11 mouse cellular contexts compared by ENCODE assay signal in the genomic region with DNA sequence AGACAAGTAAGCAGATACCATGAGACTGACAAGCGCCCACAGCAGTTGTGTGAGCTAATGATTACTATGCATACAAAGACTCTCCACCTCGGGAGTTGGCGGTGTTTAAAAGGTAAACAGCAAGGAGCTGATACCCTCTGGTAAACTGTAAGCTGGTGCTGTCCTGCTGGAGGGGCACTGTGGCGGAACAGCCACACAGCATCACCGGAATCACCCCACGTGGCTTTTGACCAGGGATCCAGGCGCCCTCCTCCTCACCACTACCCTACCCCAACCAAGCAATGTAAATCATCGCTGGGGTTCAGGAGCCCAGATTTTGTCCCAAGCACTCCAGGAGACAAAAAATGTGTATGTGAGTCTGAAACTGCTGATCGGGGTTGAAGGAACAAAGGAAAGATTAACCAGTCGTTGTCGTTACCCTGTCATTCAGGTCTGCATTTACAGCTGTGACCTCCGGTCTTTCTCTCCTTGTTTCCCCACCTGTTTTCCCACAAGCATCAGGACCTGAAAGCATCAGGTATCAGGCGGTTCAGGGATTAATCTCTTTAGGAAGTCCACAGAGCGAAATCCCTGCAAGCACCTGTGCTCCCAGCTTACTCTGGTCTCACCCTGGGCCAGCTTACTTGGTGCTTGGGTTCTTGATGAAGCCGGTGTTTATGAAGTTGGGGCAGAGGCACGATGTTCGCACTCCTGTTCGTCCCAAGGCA. TPM values are rescaled to one million over a fixed set of nuclear protein-coding genes. Genes with fewer than 3 reads are reported as not detected.
DNase-seq lines count a peak whose midpoint lies in the region; ATAC-seq and TF ChIP-seq lines count a peak whose summit lies in the region.
"Had no signal": no experiment of that assay in that cellular context is flagged by ENCODE, and none has a peak within 500 bp of the region (broad histone marks: within the 10 kb centered on the region; RNA-seq: fewer than 3 reads in every experiment).

No protein-coding gene starts in this region.

- peaks cover 5% of the 10 kb centered on the region; the same call in 1 of the 2 replicates for H3K36me3 ChIP-seq in ES-E14 (ENCODE audit: control insufficient read depth, insufficient read depth, low read length, poor library complexity, severe bottlenecking)
- H3K36me3 ChIP-seq in embryonic facial prominence, embryonic 10.5 days (replicated peaks) = no peaks in the 10 kb centered on the region
- H3K36me3 ChIP-seq in hindbrain, embryonic 15.5 days = no peaks in the 10 kb centered on the region
- H3K36me3 ChIP-seq in midbrain, embryonic 15.5 days (replicated peaks) = no peaks in the 10 kb centered on the region
- H3K36me3 ChIP-seq: limb, embryonic 15.5 days had no signal

- DNase-seq in ES-E14 (ENCODE audit: low read depth, low spot score) = no peak
- DNase-seq in embryonic facial prominence, embryonic 10.5 days (ENCODE audit: low spot score) = peak; percentile 32
- DNase-seq in ovary, postnatal 14 days (ENCODE audit: low spot score) = no peak
- DNase-seq in cerebellum, adult 11-12 months = no peak
- no peak for DNase-seq in gastrocnemius, postnatal 25 days
- DNase-seq: kidney, adult 18-20 months; thymus, postnatal 14 days had no signal

- H3K4me1 ChIP-seq in ES-E14 (ENCODE audit: control insufficient read depth in 2 of 2, insufficient read depth in 2 of 2, low read length in 2 of 2, poor library complexity in 1 of 2) = peaks cover 4 to 11% of the 10 kb centered on the region in 2 experiments; a peak in 3 of 4 replicates
- H3K4me1 ChIP-seq in embryonic facial prominence, embryonic 10.5 days = peaks cover 12% of the 10 kb centered on the region
- H3K4me1 ChIP-seq in hindbrain, embryonic 15.5 days (replicated peaks) = 0 out of 2 replicates have a peak, but pooled peaks cover 5% of the 10 kb centered on the region
- H3K4me1 ChIP-seq in midbrain, embryonic 15.5 days = peaks cover 9% of the 10 kb centered on the region
- H3K4me1 ChIP-seq: limb, embryonic 15.5 days had no signal

- peak overlapping the region; percentile 72 for H3K27ac ChIP-seq in ES-E14 (ENCODE audit: insufficient read depth, low read depth, low read length, poor library complexity, severe bottlenecking)
- peak overlapping the region; percentile 7 for H3K27ac ChIP-seq in embryonic facial prominence, embryonic 10.5 days (replicated peaks)
- no peak overlapping the region for H3K27ac ChIP-seq in hindbrain, embryonic 15.5 days (replicated peaks)
- no peak overlapping the region for H3K27ac ChIP-seq in midbrain, embryonic 15.5 days
- H3K27ac ChIP-seq: limb, embryonic 15.5 days had no signal

- H3K4me3 ChIP-seq in ES-E14 (ENCODE audit: insufficient read depth in 1 of 2, low read depth in 1 of 2, low read length in 2 of 2, poor library complexity in 1 of 2, severe bottlenecking in 1 of 2) = peak overlapping the region; percentile 9 to 22
- H3K4me3 ChIP-seq in embryonic facial prominence, embryonic 10.5 days = peak overlapping the region; percentile 37; the same call in 1 of the 2 replicates
- peak overlapping the region; percentile 23 for H3K4me3 ChIP-seq in hindbrain, embryonic 15.5 days
- H3K4me3 ChIP-seq in midbrain, embryonic 15.5 days = peak overlapping the region; percentile 25
- H3K4me3 ChIP-seq: limb, embryonic 15.5 days had no signal

- H3K27me3 ChIP-seq in embryonic facial prominence, embryonic 10.5 days (replicated peaks; ENCODE audit: low read depth, poor library complexity, severe bottlenecking) = peaks cover 4% of the 10 kb centered on the region; the same call in 1 of the 2 replicates
- H3K27me3 ChIP-seq in hindbrain, embryonic 15.5 days = 0 out of 2 replicates have a peak, but pooled peaks cover 3% of the 10 kb centered on the region
- no peaks in the 10 kb centered on the region for H3K27me3 ChIP-seq in midbrain, embryonic 15.5 days (replicated peaks)
- H3K27me3 ChIP-seq: limb, embryonic 15.5 days had no signal

- H3K9ac ChIP-seq in ES-E14 (ENCODE audit: insufficient read depth, low read depth, low read length, poor library complexity, severe bottlenecking) = peak overlapping the region; percentile 51; the same call in 1 of the 2 replicates
- 0 out of 2 replicates have a peak overlapping the region, but pooled peaks have one; percentile 5 for H3K9ac ChIP-seq in hindbrain, embryonic 15.5 days
- H3K9ac ChIP-seq in midbrain, embryonic 15.5 days = 0 out of 2 replicates have a peak overlapping the region, but pooled peaks have one; percentile 18
- H3K9ac ChIP-seq: limb, embryonic 15.5 days had no signal

- no peak for ATAC-seq in hindbrain, embryonic 15.5 days (ENCODE audit: low FRiP score, low read depth)
- no peak for ATAC-seq in midbrain, embryonic 15.5 days (replicated peaks)
- ATAC-seq: Patski had no signal

- peak overlapping the region; percentile 46 for H3K4me2 ChIP-seq in hindbrain, embryonic 15.5 days
- peak overlapping the region; percentile 44 for H3K4me2 ChIP-seq in midbrain, embryonic 15.5 days
- H3K4me2 ChIP-seq: limb, embryonic 15.5 days had no signal

- in situ Hi-C loops in ES-E14 (cut with MboI; ENCODE audit: low sequenced_read_pairs in 2 of 2, unreplicated experiment in 2 of 2) = no loop called here

- 16% methylated on average over 18 of the region's 18 CpGs for WGBS in embryonic facial prominence, embryonic 10.5 days
- 29% methylated on average over 18 of the region's 18 CpGs for WGBS in hindbrain, embryonic 15.5 days
- WGBS in midbrain, embryonic 15.5 days = 15% methylated on average over 18 of the region's 18 CpGs

- H3K9me3 ChIP-seq in ES-E14 (ENCODE audit: control insufficient read depth, insufficient read depth, low read depth, low read length) = no peaks in the 10 kb centered on the region
- H3K9me3 ChIP-seq in embryonic facial prominence, embryonic 10.5 days = no peaks in the 10 kb centered on the region
- no peaks in the 10 kb centered on the region for H3K9me3 ChIP-seq in hindbrain, embryonic 15.5 days
- H3K9me3 ChIP-seq in midbrain, embryonic 15.5 days = no peaks in the 10 kb centered on the region
- H3K9me3 ChIP-seq: limb, embryonic 15.5 days had no signal

TF ChIP-seq in ES-E14, 5 proteins besides CTCF, POLR2A, EP300 and RAD21:
- no peak for TF ChIP-seq ZNF384 (IDR thresholded peaks at IDR 0.05; ENCODE audit: low read depth, low read length)
- 0 out of 2 replicates have a peak, but pooled peaks have one; percentile 9 for TF ChIP-seq MAFK (IDR thresholded peaks at IDR 0.05; ENCODE audit: insufficient read depth, low read depth, low read length)

RNA-seq across cellular contexts. Expression of a gene that starts 19.0 kb away (rescaled TPM):
- 45.6 and 78.4 TPM in 2 replicates for total RNA-seq in ES-E14 (2012; rRNA removed)
- polyA plus RNA-seq in embryonic facial prominence, embryonic 10.5 days (2016; fragmentation: Nextera tagmentation; extraction: Ambion mirVana) = 2.1 and 2.6 TPM in 2 replicates
- 3.3 and 3.6 TPM in 2 replicates for polyA plus RNA-seq in hindbrain, embryonic 15.5 days (2015; fragmentation: Nextera tagmentation; extraction: Ambion mirVana)
- 2.2 and 2.6 TPM in 2 replicates for polyA plus RNA-seq in midbrain, embryonic 15.5 days (2015; fragmentation: Nextera tagmentation; extraction: Ambion mirVana)
- 1 to 10 TPM; 7.8 to 8.3 TPM for total RNA-seq in gastrocnemius, postnatal 25 days (2021)

RNA-seq across cellular contexts. Expression of a gene that starts 25.5 kb away (rescaled TPM):
- not detected in 2 replicates for total RNA-seq in ES-E14 (2012; rRNA removed)
- not detected in 2 replicates for polyA plus RNA-seq in embryonic facial prominence, embryonic 10.5 days (2016; fragmentation: Nextera tagmentation; extraction: Ambion mirVana)
- polyA plus RNA-seq in hindbrain, embryonic 15.5 days (2015; fragmentation: Nextera tagmentation; extraction: Ambion mirVana) = not detected in 2 replicates
- polyA plus RNA-seq in midbrain, embryonic 15.5 days (2015; fragmentation: Nextera tagmentation; extraction: Ambion mirVana) = 0.17 and 0.19 TPM in 2 replicates
- not detected for total RNA-seq in gastrocnemius, postnatal 25 days (2021)
- polyA plus RNA-seq: Patski had no signal

RNA-seq across cellular contexts. Expression of a gene that starts 43.4 kb away (rescaled TPM):
- 55.4 and 75.6 TPM in 2 replicates for total RNA-seq in ES-E14 (2012; rRNA removed)
- 63.1 and 65.1 TPM in 2 replicates for polyA plus RNA-seq in embryonic facial prominence, embryonic 10.5 days (2016; fragmentation: Nextera tagmentation; extraction: Ambion mirVana)
- polyA plus RNA-seq in hindbrain, embryonic 15.5 days (2015; fragmentation: Nextera tagmentation; extraction: Ambion mirVana) = 65.4 and 67.9 TPM in 2 replicates
- 59.2 and 60.5 TPM in 2 replicates for polyA plus RNA-seq in midbrain, embryonic 15.5 days (2015; fragmentation: Nextera tagmentation; extraction: Ambion mirVana)
- total RNA-seq in gastrocnemius, postnatal 25 days (2021) = 10 to 100 TPM; 50.4 to 55.4 TPM

Comparison
In these comparisons a context has a peak if more than half of its experiments do, and no peak if none do; other contexts are left out.
1. H3K27ac ChIP-seq: peak in ES-E14 (single experiment) and embryonic facial prominence, embryonic 10.5 days (single experiment); none in hindbrain, embryonic 15.5 days (single experiment) and midbrain, embryonic 15.5 days (single experiment).
2. Peak in every context shown above with its lines, with median percentiles within 50 percentile points of each other: H3K4me3 ChIP-seq and H3K9ac ChIP-seq.